ENCODE assay signal across 7 mouse cellular contexts in the genomic region with DNA sequence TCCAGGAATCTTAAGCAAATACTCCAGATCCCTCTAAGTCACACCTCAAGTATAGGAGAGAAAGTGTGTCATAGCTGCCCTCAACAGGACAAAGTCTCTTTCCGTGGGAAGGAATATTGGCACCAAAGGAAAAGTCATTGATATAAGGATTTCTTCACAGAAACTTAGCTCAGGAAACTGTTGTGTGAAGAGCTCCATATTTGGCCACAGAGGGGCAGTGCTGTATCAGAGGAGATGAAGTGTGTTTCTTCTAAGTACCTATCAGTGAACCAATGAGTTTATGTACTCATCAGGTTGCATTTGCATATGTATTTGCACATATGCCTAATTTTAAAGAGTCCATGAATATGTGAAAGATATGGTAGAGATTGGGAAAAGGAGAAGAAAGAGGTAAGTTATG.
A peak's percentile ranks its signal among the peaks of the same experiment; 100 is the strongest.
DNase-seq lines count a peak whose midpoint lies in the region; ATAC-seq and TF ChIP-seq lines count a peak whose summit lies in the region.
"Not testable (repeated sequence)": the region's sequence is repeated elsewhere in the genome, so short reads cannot be mapped to it uniquely, and the experiment has no call there.

No protein-coding gene starts in this region.

- not testable (repeated sequence) for TF ChIP-seq POLR2A in MEL (IDR thresholded peaks at IDR 0.05; ENCODE audit: control insufficient read depth in 1 of 2, insufficient read depth in 1 of 2, low read depth in 1 of 2, low read length in 2 of 2, poor library complexity in 1 of 2)

- TF ChIP-seq RAD21 in MEL (IDR thresholded peaks at IDR 0.05; ENCODE audit: low read depth, low read length) = peak; percentile 38

- 70% methylated on average over 1 of the region's 1 CpGs for WGBS in hindbrain, postnatal 0 days
- WGBS in midbrain, postnatal 0 days = 84% methylated on average over 1 of the region's 1 CpGs

- intact Hi-C loops in left cerebral cortex, adult 2 months (cut with DNase I) = not testable (repeated sequence)

- DNase-seq in 416B (ENCODE audit: low read depth) = peak; percentile 28
- DNase-seq in MEL (ENCODE audit: low read depth, low spot score); hindbrain, postnatal 0 days (ENCODE audit: low spot score); left cerebral cortex, adult 2 months (ENCODE audit: extremely low spot score in 1 of 2, low spot score in 2 of 2); midbrain, postnatal 0 days (ENCODE audit: low spot score): not testable (repeated sequence)

- not testable (repeated sequence) for TF ChIP-seq EP300 in MEL (IDR thresholded peaks at IDR 0.05; ENCODE audit: low read depth in 1 of 2, low read length in 2 of 2)

- H3K27ac ChIP-seq in MEL (ENCODE audit: control insufficient read depth, low read depth, low read length); hindbrain, postnatal 0 days; left cerebral cortex, adult 2 months; midbrain, postnatal 0 days (ENCODE audit: low read depth, low read length): not testable (repeated sequence)

- H3K36me3 ChIP-seq in MEL (ENCODE audit: control insufficient read depth in 1 of 2, insufficient read depth in 2 of 2, low read length in 2 of 2); hindbrain, postnatal 0 days (ENCODE audit: insufficient read depth, low read length); midbrain, postnatal 0 days (ENCODE audit: insufficient read depth, low read length): not testable (repeated sequence)

- H3K4me1 ChIP-seq in MEL (ENCODE audit: control insufficient read depth in 1 of 2, insufficient read depth in 2 of 2, low read length in 2 of 2); hindbrain, postnatal 0 days (ENCODE audit: insufficient read depth, low read length); midbrain, postnatal 0 days (ENCODE audit: insufficient read depth, low read length): not testable (repeated sequence)

- not testable (repeated sequence) for H3K4me3 ChIP-seq in MEL (ENCODE audit: control insufficient read depth in 1 of 2, insufficient read depth in 1 of 2, low read depth in 2 of 2, low read length in 2 of 2); hindbrain, postnatal 0 days (ENCODE audit: low read length); left cerebral cortex, adult 2 months; midbrain, postnatal 0 days (ENCODE audit: low read depth, low read length)

- peak; percentile 92 for ATAC-seq in granulocyte monocyte progenitor cell, adult 5-6 weeks (replicated peaks; ENCODE audit: poor library complexity, severe bottlenecking)
- ATAC-seq in hindbrain, postnatal 0 days; midbrain, postnatal 0 days (ENCODE audit: low FRiP score): not testable (repeated sequence)
- peak; percentile 66 for ATAC-seq in megakaryocyte, adult 5-6 weeks (ENCODE audit: poor library complexity, severe bottlenecking)

- H3K9me3 ChIP-seq in MEL (replicated peaks; ENCODE audit: insufficient read depth, low read length); hindbrain, postnatal 0 days (ENCODE audit: low read length); midbrain, postnatal 0 days (ENCODE audit: low read length): not testable (repeated sequence)

- peak in 1 of 3 experiments; percentile 41; a peak in 2 of 6 replicates for TF ChIP-seq CTCF in MEL (IDR thresholded peaks at IDR 0.05 in 2 of 3, conservative IDR thresholded peaks at IDR 0.05 in 1 of 3; ENCODE audit: control insufficient read depth in 1 of 3, insufficient read depth in 1 of 3, low read depth in 2 of 3, low read length in 3 of 3, poor library complexity in 1 of 3, severe bottlenecking in 1 of 3)
- TF ChIP-seq CTCF in hindbrain, postnatal 0 days (IDR thresholded peaks at IDR 0.05; ENCODE audit: low read depth) = peak; percentile 32
- peak; percentile 22 for TF ChIP-seq CTCF in left cerebral cortex, adult 2 months (IDR thresholded peaks at IDR 0.05)
- peak; percentile 33 for TF ChIP-seq CTCF in midbrain, postnatal 0 days (IDR thresholded peaks at IDR 0.05)

- not testable (repeated sequence) for H3K27me3 ChIP-seq in MEL (ENCODE audit: control insufficient read depth in 1 of 2, insufficient read depth in 2 of 2, low read length in 2 of 2); hindbrain, postnatal 0 days (ENCODE audit: insufficient read depth, low read length); midbrain, postnatal 0 days (ENCODE audit: insufficient read depth, low read length)

- not testable (repeated sequence) for H3K9ac ChIP-seq in MEL (ENCODE audit: control insufficient read depth, low read depth, low read length, poor library complexity, severe bottlenecking); hindbrain, postnatal 0 days (replicated peaks; ENCODE audit: low read length); midbrain, postnatal 0 days (replicated peaks; ENCODE audit: low read length, poor library complexity, severe bottlenecking)

- H3K4me2 ChIP-seq in hindbrain, postnatal 0 days (ENCODE audit: low read depth, low read length); midbrain, postnatal 0 days (ENCODE audit: low read depth, low read length, poor library complexity, severe bottlenecking): not testable (repeated sequence)

- not testable (repeated sequence) for H3K79me2 ChIP-seq in MEL (ENCODE audit: control insufficient read depth, insufficient read depth, low read length, poor library complexity)

TF ChIP-seq in MEL, 35 proteins besides CTCF, POLR2A, EP300 and RAD21:
- peak; percentile 21; the same call in 1 of the 2 replicates for TF ChIP-seq SMC3 (IDR thresholded peaks at IDR 0.05; ENCODE audit: low read depth, low read length)
